Mouse (Mus musculus) olfactory bulb, adult 2 months (tissue): ENCODE measurements around the gene Ttc13.

Experiments used
- CTCF ChIP-seq: fragments of 200-500 bp; IDR thresholded peaks from 2 replicates; pipeline ENCODE4 v1.5.1; 2012; ENCODE audit warnings: low read depth, mild to moderate bottlenecking, low read length, moderate library complexity; ENCODE audit not compliant: insufficient read depth
- POLR2A ChIP-seq: fragments of 200-500 bp; IDR thresholded peaks from 2 replicates; pipeline ENCODE4 v1.6.1; 2012; ENCODE audit warnings: mild to moderate bottlenecking, low read depth, low read length, moderate library complexity; ENCODE audit not compliant: insufficient read depth

GRCm38 (mm10) chr8:124755481-124755880 is 33.7 kb upstream of the Ttc13 start:
- no peak for TF ChIP-seq POLR2A
- no peak for TF ChIP-seq CTCF
